Mouse (Mus musculus) lung, adult 2 months (tissue): ENCODE measurements at regions not wholly inside any gene's neighbourhood (a gene's known extent, or its start where the extent isn't known, plus 50 kb on each side); places are given as distances from the start of the nearest gene placed in this dataset.

Source experiments
- CTCF ChIP-seq: fragments of 200-500 bp; IDR thresholded peaks from 2 replicates; pipeline ENCODE4 v1.5.1; 2011; ENCODE audit warnings: mild to moderate bottlenecking, low read length, control low read depth; ENCODE audit not compliant: insufficient read depth
- POLR2A ChIP-seq: fragments of 200-500 bp; IDR thresholded peaks from 2 replicates; pipeline ENCODE4 v1.6.1; 2011; ENCODE audit warnings: low read depth, mild to moderate bottlenecking, control low read depth, low read length, borderline replicate concordance; ENCODE audit errors: extremely low read depth

- TF ChIP-seq POLR2A (no peak), CTCF (no peak)
Observed at GRCm38 (mm10) chr10:118043761-118044160, 97.8 kb upstream of the Mdm1 start.
